Mouse (Mus musculus) myocyte (in vitro differentiated cells): ENCODE results near the gene Atoh8. TPM values are rescaled to one million over a fixed set of nuclear protein-coding genes. Genes with fewer than 3 reads are reported as not detected.

Experiments
- H3K27me3 ChIP-seq: one replicate; pipeline ENCODE4 v1.6.1; 2011; ENCODE audit not compliant: control insufficient read depth, insufficient read depth, insufficient read length
- H3K36me3 ChIP-seq: one replicate; pipeline ENCODE4 v1.6.1; 2011; ENCODE audit not compliant: control insufficient read depth, insufficient read depth
- H3K4me2 ChIP-seq: one replicate; pipeline ENCODE4 v1.6.1; 2011; ENCODE audit warnings: low read depth, control low read depth
- H3K4me3 ChIP-seq: one replicate; pipeline ENCODE4 v1.5.1; 2011; ENCODE audit warnings: mild to moderate bottlenecking, control low read depth, moderate library complexity
- H3K79me2 ChIP-seq: one replicate; pipeline ENCODE4 v1.6.1; 2011; ENCODE audit not compliant: control insufficient read depth, insufficient read depth
- H3ac ChIP-seq: one replicate; pipeline ENCODE4 v1.6.1; 2011; ENCODE audit not compliant: control insufficient read depth, insufficient read length
- CEBPB ChIP-seq: IDR thresholded peaks from 2 replicates; pipeline ENCODE4 v1.6.1; 2011; ENCODE audit warnings: mild to moderate bottlenecking, moderate library complexity; ENCODE audit not compliant: poor library complexity, insufficient read depth, severe bottlenecking
- E2F4 ChIP-seq: IDR thresholded peaks from one replicate; pipeline ENCODE4 v1.6.1; 2011; ENCODE audit warnings: mild to moderate bottlenecking, control low read depth, moderate library complexity; ENCODE audit not compliant: insufficient read depth
- MAX ChIP-seq: IDR thresholded peaks from one replicate; pipeline ENCODE4 v1.6.1; 2011; ENCODE audit warnings: low read depth, mild to moderate bottlenecking, control low read depth
- MYOD1 ChIP-seq, 3 experiments: IDR thresholded peaks; one replicate each; pipeline ENCODE4 v1.6.1; 2011; ENCODE audit warnings: control low read depth in 2 of 3, low read depth in 2 of 3, mild to moderate bottlenecking in 2 of 3, moderate library complexity in 1 of 3; ENCODE audit not compliant: insufficient read length in 2 of 3, control insufficient read depth in 1 of 3
- MYOG ChIP-seq, 3 experiments: IDR thresholded peaks; one replicate each; pipeline ENCODE4 v1.6.1; 2011; ENCODE audit warnings: control low read depth in 2 of 3, low read depth in 2 of 3, mild to moderate bottlenecking in 2 of 3; ENCODE audit not compliant: insufficient read length in 2 of 3, control insufficient read depth in 1 of 3, insufficient read depth in 1 of 3
- POLR2A ChIP-seq: IDR thresholded peaks from one replicate; pipeline ENCODE4 v1.6.1; 2011; ENCODE audit warnings: low read depth, mild to moderate bottlenecking, control low read depth, moderate library complexity; ENCODE audit not compliant: insufficient read length
- POLR2AphosphoS2 ChIP-seq: IDR thresholded peaks from one replicate; pipeline ENCODE4 v1.6.1; 2011; ENCODE audit warnings: low read depth, control low read depth; ENCODE audit not compliant: insufficient read length
- REST ChIP-seq: IDR thresholded peaks from one replicate; pipeline ENCODE4 v1.6.1; 2011; ENCODE audit warnings: mild to moderate bottlenecking, control low read depth, moderate library complexity; ENCODE audit not compliant: insufficient read depth, insufficient read length
- SRF ChIP-seq: IDR thresholded peaks from one replicate; pipeline ENCODE4 v1.6.1; 2011; ENCODE audit warnings: low read depth; ENCODE audit not compliant: control insufficient read depth, insufficient read length
- TCF12 ChIP-seq: IDR thresholded peaks from one replicate; pipeline ENCODE4 v1.6.1; 2011; ENCODE audit warnings: mild to moderate bottlenecking, control low read depth; ENCODE audit not compliant: poor library complexity, insufficient read depth, severe bottlenecking
- TCF3 ChIP-seq: IDR thresholded peaks from one replicate; pipeline ENCODE4 v1.6.1; 2011; ENCODE audit warnings: low read depth, control low read depth; ENCODE audit not compliant: insufficient read length
- USF1 ChIP-seq: IDR thresholded peaks from one replicate; pipeline ENCODE4 v1.6.1; 2011; ENCODE audit warnings: low read depth, mild to moderate bottlenecking, control low read depth, moderate library complexity
- polyA plus RNA-seq: library from polyadenylated mRNA; unstranded; fragments of >200 nt; fragmentation: generic; extraction: Trizol; gene quantifications from one replicate; pipeline ENCODE4 v1.2.1, GENCODE M21; 2012; ENCODE audit warnings: missing spikeins

The Atoh8 gene
- polyA plus RNA-seq, 1 experiment: 2.1 TPM

DNA sequence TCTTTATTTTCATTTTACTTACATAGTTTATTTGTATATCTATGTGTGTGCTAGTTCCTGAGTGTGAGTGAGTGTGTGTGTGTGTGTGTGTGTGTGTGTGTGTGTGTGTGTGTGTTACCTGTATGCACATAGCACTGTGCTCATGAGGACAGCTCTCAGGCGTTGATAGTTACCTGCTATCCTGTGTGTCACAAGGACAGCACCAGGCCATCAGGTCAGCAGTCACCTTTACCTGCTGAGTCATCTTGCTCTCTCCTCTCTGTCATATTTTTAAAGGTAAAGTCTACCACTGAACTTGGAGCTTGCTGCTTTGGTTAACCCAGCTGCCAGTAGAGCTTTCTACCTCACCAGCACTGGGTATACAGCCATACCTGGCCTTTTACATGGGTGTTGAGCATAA is 17.1 kb upstream of the Atoh8 start:
- no peaks in the 10 kb centered on the region for H3K27me3 ChIP-seq
- H3K4me3 ChIP-seq: no peak overlapping the region
- H3K79me2 ChIP-seq: no peaks in the 10 kb centered on the region
- H3ac ChIP-seq: no peak overlapping the region
- TF ChIP-seq REST (no peak), SRF (no peak), MAX (no peak), POLR2A (no peak), MYOD1 (IDR thresholded peaks at IDR 0.05; ENCODE audit: control insufficient read depth in 1 of 3, insufficient read length in 2 of 3, low read depth in 2 of 3) (no peak), TCF3 (no peak), USF1 (no peak), MYOG (IDR thresholded peaks at IDR 0.05; ENCODE audit: control insufficient read depth in 1 of 3, insufficient read depth in 1 of 3, insufficient read length in 2 of 3, low read depth in 2 of 3) (no peak), E2F4 (no peak)
- no peaks in the 10 kb centered on the region for H3K36me3 ChIP-seq
- H3K4me2 ChIP-seq: no peak overlapping the region

DNA sequence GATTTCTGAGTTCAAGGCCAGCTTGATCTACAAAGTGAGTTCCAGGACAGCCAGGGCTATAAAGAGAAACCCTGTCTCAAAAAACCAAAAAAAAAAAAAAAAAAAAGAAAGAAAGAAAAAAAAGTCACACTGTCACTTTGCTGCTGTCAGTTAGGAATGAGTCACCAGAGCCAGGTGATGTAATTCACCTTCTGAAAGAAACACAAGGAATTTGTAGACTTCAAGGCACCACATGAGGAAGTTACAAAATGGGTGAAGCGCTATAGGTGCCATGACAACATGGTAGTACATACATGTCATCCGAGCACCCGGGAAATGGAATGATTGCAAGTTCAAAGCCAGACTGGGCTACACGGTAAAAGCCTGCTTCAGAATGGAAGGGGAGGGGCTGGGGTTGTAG is 14.6 kb upstream of the Atoh8 start:
- Histone ChIP-seq H3K4me3 (no peak overlapping the region), H3K4me2 (no peak overlapping the region), H3K79me2 (no peaks in the 10 kb centered on the region), H3K36me3 (no peaks in the 10 kb centered on the region), H3K27me3 (no peaks in the 10 kb centered on the region), H3ac (no peak overlapping the region)
- TF ChIP-seq TCF12 (no peak), REST (no peak), TCF3 (no peak), MAX (no peak), MYOD1 (IDR thresholded peaks at IDR 0.05; ENCODE audit: control insufficient read depth in 1 of 3, insufficient read length in 2 of 3, low read depth in 2 of 3) (no peak), SRF (no peak), MYOG (IDR thresholded peaks at IDR 0.05; ENCODE audit: control insufficient read depth in 1 of 3, insufficient read depth in 1 of 3, insufficient read length in 2 of 3, low read depth in 2 of 3) (no peak), USF1 (no peak), CEBPB (no peak)

DNA sequence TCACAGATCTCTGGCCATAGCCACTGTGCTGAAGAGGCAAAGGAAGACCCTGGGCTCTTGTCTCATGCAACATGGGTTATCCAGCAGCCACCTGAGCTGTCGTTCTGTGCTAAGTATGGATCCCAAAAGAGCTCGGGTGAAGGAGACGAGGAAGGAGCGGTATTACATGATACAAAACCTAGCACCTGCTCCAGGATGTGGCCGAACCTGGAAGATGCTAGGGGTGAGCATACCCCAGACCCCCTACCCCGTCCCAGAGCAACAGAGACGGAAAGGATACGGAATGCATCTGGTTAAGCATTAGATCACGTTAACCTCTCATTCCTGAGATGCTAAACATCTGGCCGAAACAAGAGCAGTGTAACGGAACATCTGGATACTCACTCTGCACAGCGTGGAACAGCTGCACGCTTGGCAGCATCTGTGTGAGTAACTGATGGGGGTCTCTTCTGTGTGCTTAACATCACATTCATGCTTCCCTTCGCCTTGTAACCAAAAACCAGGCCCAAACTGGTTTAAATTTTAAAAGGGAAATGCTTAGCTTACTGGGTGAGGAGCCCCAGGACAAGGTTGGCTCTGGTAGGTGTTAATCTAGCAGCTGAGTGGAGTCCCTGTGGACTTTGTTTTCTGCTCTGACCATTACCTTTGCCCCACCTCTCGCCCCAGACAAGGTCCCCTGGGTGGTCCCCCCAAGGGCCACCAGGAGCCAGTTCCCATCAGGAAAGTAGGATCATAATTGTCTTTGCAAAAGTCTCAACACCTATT is 13.0 kb upstream of the Atoh8 start:
- no peaks in the 10 kb centered on the region for H3K27me3 ChIP-seq
- H3K4me3 ChIP-seq: no peak overlapping the region
- no peak overlapping the region for H3K4me2 ChIP-seq
- no peaks in the 10 kb centered on the region for H3K36me3 ChIP-seq
- TF ChIP-seq MYOG (IDR thresholded peaks at IDR 0.05; ENCODE audit: control insufficient read depth in 1 of 3, insufficient read depth in 1 of 3, insufficient read length in 2 of 3, low read depth in 2 of 3) (no peak), POLR2AphosphoS2 (no peak), POLR2A (no peak), MAX (no peak), TCF12 (no peak), USF1 (no peak), TCF3 (no peak), REST (no peak), E2F4 (no peak), SRF (no peak), CEBPB (no peak), MYOD1 (IDR thresholded peaks at IDR 0.05; ENCODE audit: control insufficient read depth in 1 of 3, insufficient read length in 2 of 3, low read depth in 2 of 3) (no peak)
- H3K79me2 ChIP-seq: no peaks in the 10 kb centered on the region
- no peak overlapping the region for H3ac ChIP-seq

DNA sequence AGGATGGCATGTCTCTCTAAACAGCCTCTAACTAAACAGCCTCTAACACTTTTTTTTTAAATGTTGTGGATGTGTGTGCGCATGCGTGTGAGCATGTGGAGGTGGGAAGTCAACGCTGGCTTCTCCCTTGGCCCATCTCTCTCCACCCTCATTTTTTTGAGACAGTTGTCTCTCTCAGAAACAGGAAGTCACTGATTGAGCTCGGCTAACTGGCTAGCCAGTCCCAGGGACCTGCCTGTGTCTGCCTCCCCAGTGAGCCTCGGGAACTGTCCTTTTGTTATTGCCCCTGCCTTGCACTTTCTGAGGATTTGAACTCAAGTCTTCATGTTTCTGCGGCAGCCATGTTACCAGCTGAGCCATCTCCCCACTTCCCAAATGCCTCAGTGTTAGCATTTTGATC is 10.9 kb upstream of the Atoh8 start:
- H3K4me3 ChIP-seq: no peak overlapping the region
- no peaks in the 10 kb centered on the region for H3K36me3 ChIP-seq
- TF ChIP-seq CEBPB (no peak), SRF (no peak), MAX (no peak), USF1 (no peak), E2F4 (no peak), MYOG (IDR thresholded peaks at IDR 0.05; ENCODE audit: control insufficient read depth in 1 of 3, insufficient read depth in 1 of 3, insufficient read length in 2 of 3, low read depth in 2 of 3) (no peak), TCF3 (no peak), POLR2A (no peak), MYOD1 (IDR thresholded peaks at IDR 0.05; ENCODE audit: control insufficient read depth in 1 of 3, insufficient read length in 2 of 3, low read depth in 2 of 3) (no peak), TCF12 (no peak)
- no peak overlapping the region for H3K4me2 ChIP-seq
- H3K79me2 ChIP-seq: no peaks in the 10 kb centered on the region
- no peaks in the 10 kb centered on the region for H3K27me3 ChIP-seq
- no peak overlapping the region for H3ac ChIP-seq

DNA sequence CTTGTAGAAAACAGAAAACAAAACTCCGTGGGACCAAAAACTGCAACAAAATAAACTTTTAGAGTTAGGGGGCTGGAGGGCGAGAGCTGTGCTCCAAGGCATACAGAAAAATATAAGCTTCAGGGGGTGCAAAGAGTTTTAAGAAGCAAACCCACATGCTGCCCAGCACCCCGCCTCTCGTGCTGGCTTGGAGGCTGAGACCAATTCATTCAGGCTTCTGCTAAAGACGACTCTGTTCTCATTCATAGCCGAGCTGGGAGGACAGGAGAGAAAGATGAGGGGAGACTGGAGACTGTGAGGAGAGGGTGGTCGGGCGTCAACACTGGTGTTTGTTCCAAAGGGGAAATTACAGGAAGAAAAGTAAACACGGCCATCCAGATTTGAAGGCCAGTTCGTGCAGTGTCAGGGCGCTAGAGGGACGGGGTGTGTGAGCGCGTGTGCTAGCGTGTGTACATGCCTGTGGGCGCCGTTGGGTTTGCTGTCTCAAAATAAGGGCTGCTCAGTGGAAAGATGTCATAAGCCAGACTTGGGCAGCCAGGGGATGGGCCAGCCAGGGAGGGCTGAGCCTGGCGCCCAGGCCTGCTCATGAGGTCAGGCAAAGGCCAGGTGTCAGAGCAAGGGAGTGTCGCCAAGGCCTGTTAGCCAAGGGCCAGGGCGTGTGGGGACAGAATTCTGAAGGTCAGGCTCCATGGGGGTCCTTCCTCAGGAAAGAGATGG is 9.3 kb upstream of the Atoh8 start:
- Histone ChIP-seq H3K4me3 (no peak overlapping the region), H3K4me2 (peak overlapping the region; percentile 71), H3ac (no peak overlapping the region), H3K79me2 (no peaks in the 10 kb centered on the region), H3K36me3 (no peaks in the 10 kb centered on the region), H3K27me3 (no peaks in the 10 kb centered on the region)
- TF ChIP-seq MYOD1 (IDR thresholded peaks at IDR 0.05; ENCODE audit: control insufficient read depth in 1 of 3, insufficient read length in 2 of 3, low read depth in 2 of 3) (peak in 1 of 3 experiments; percentile 63), TCF3 (no peak), MYOG (IDR thresholded peaks at IDR 0.05; ENCODE audit: control insufficient read depth in 1 of 3, insufficient read depth in 1 of 3, insufficient read length in 2 of 3, low read depth in 2 of 3) (peak in 1 of 3 experiments; percentile 63)
